Mouse (Mus musculus) gastrocnemius, adult 2 months (tissue): ENCODE results near the gene Man1c1. TPM values are rescaled to one million over a fixed set of nuclear protein-coding genes. Genes with fewer than 3 reads are reported as not detected.

Source experiments
- DNase-seq: peaks from one replicate; pipeline ENCODE4 v3.0.0; 2022
- H3K27ac ChIP-seq: fragments of 200-600 bp; 2 replicates; pipeline ENCODE4 v1.8.1; 2022; ENCODE audit warnings: mild to moderate bottlenecking
- H3K4me3 ChIP-seq: fragments of 200-600 bp; 2 replicates; pipeline ENCODE4 v1.8.1; 2022; ENCODE audit warnings: mild to moderate bottlenecking, moderate library complexity
- CTCF ChIP-seq: fragments of 200-600 bp; IDR thresholded peaks from 2 replicates; pipeline ENCODE4 v1.8.1; 2022; ENCODE audit warnings: antibody characterized with exemption, mild to moderate bottlenecking, moderate library complexity
- intact Hi-C: fragments of 180-260 bp; cut with DNase I; formaldehyde crosslinking; loops from one replicate; pipeline ENCODE4 v1.15.1; 2025
- total RNA-seq, 2 experiments: library from RNA; stranded (reverse); gene quantifications; 2 replicates each; pipeline ENCODE4 v1.2.3; 2021

Gene Man1c1
- total RNA-seq, 2 experiments from 2014 or later, result 2.9 to 4.2 TPM

DNA sequence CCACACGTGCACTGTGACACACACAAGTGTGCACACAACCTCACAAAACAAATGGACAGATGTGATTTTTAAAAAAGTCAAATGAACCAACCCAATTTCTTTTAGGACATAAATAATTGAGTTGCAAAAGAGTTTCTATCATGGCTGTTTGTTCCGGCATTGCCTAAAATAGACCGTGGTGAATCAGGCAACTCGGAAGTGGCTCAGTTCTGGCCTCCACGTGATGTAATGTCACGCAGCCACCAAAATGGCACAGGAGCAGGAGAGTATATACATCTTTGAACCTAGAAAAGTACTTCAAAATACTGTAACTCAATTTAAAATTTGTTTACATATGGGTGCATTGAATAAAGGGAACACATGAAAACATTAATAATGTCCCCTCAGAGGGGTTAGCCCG, 118.0 kb downstream of the Man1c1 start:
- DNase-seq, result no peak
- TF ChIP-seq CTCF, result no peak
- Histone ChIP-seq H3K27ac (no peak overlapping the region), H3K4me3 (no peak overlapping the region)
- intact Hi-C loops, result loop anchor here (5.0 kb wide), 1 partner anchor 44 kb away; no protein-coding TSS in a partner anchor

- intact Hi-C loops, result no loop called here
- peak; percentile 59 for DNase-seq
- H3K27ac ChIP-seq, result no peak overlapping the region
Observed at GRCm38 (mm10) chr4:134583513-134583912, 120.6 kb downstream of the Man1c1 start.

GRCm38 (mm10) chr4:134581365-134581764, 122.7 kb downstream of the Man1c1 start:
- intact Hi-C loops, result no loop called here

More at GRCm38 (mm10) chr4:134583513-134583912, 120.6 kb downstream of the Man1c1 start:
- peak; percentile 64 for TF ChIP-seq CTCF
- no peak overlapping the region for H3K4me3 ChIP-seq

GRCm38 (mm10) chr4:134580351-134581148, 123.5 kb downstream of the Man1c1 start:
- intact Hi-C loops, result no loop called here
- Histone ChIP-seq H3K4me3 (no peak overlapping the region), H3K27ac (no peak overlapping the region)
- no peak for DNase-seq
- no peak for TF ChIP-seq CTCF

More at GRCm38 (mm10) chr4:134581365-134581764, 122.7 kb downstream of the Man1c1 start:
- no peak for TF ChIP-seq CTCF
- H3K4me3 ChIP-seq, result no peak overlapping the region
- DNase-seq, result no peak
- H3K27ac ChIP-seq, result no peak overlapping the region

GRCm38 (mm10) chr4:134579620-134580019, 124.5 kb downstream of the Man1c1 start:
- H3K27ac ChIP-seq, result no peak overlapping the region
- no peak for DNase-seq
- H3K4me3 ChIP-seq, result no peak overlapping the region
- intact Hi-C loops, result no loop called here
- TF ChIP-seq CTCF, result no peak

DNA sequence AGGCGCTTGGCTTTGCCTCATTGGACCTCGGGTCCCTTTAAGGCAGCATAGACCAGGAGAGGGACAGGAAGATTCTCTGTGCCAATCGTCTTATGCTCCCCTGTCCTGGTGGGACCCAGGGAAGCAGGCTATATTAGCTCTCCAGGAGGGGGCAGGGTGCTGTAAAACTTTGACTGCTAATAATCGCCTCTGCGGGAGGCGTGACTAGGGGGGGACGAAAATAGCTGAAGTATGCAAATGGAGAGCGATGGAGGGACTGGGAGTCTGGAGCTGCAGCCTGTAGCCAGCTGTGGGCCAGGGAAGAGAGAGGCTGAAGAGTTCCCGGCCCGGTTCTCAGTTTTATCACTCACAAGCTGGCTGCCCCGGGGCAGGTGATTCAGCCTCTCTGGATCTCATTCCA, 124.9 kb downstream of the Man1c1 start:
- Histone ChIP-seq H3K27ac (no peak overlapping the region), H3K4me3 (peak overlapping the region; percentile 11; the same call in 1 of the 2 replicates)
- TF ChIP-seq CTCF, result peak; percentile 39; the same call in 1 of the 2 replicates
- no peak for DNase-seq
- intact Hi-C loops, result no loop called here

GRCm38 (mm10) chr4:134578407-134578806, 125.7 kb downstream of the Man1c1 start:
- no peak overlapping the region for H3K4me3 ChIP-seq
- TF ChIP-seq CTCF, result no peak
- no peak for DNase-seq
- no peak overlapping the region for H3K27ac ChIP-seq
- intact Hi-C loops, result no loop called here

GRCm38 (mm10) chr4:134577281-134577680, 126.8 kb downstream of the Man1c1 start:
- no peak for DNase-seq
- no peak overlapping the region for H3K27ac ChIP-seq
- intact Hi-C loops, result no loop called here
- no peak overlapping the region for H3K4me3 ChIP-seq
- no peak for TF ChIP-seq CTCF

- TF ChIP-seq CTCF, result no peak
- intact Hi-C loops, result no loop called here
- Histone ChIP-seq H3K4me3 (no peak overlapping the region), H3K27ac (no peak overlapping the region)
- no peak for DNase-seq
Observed at GRCm38 (mm10) chr4:134575486-134575885, 128.6 kb downstream of the Man1c1 start.

- DNase-seq, result peak; percentile 85
- no peak overlapping the region for H3K4me3 ChIP-seq
- TF ChIP-seq CTCF, result no peak
- intact Hi-C loops, result no loop called here
- H3K27ac ChIP-seq, result peak overlapping the region; percentile 76
Observed at GRCm38 (mm10) chr4:134572449-134573300, 131.4 kb downstream of the Man1c1 start.

DNA sequence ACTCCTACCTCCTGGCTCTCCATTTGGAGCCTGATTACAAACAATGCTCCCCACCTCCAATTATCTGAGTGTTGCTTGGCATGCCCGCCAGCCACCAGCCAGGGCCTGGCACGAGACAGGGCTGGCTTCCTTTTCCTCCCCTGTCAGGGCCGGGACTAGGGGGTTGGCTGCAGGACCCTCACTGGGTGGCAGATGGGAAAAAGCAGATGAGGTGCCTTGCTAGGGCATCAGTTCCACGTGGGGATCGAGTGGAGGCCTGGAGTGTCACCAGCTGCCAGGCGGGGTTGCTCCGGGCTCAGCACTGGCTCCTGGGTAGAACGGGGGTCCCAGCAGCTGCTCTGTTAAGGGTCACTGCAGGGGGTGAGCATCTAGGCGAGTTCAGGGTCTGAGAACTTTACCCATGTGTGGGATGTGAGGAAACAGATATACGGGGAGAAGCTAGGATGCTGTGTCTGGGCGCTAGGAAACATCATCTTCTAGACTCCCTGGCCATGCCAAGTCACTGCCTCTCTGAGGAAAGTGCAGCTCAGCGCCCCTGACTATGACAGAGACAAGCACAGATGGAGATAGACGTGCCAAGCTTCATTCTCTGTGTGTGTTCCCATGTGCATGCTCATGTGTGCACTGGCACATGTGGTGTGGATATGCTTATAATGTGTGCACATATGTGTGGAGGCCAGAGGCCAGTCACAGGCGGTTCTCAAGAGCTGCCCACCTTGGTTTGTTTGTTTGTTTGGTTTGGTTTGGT, 133.2 kb downstream of the Man1c1 start:
- Histone ChIP-seq H3K27ac (no peak overlapping the region), H3K4me3 (no peak overlapping the region)
- no peak for TF ChIP-seq CTCF
- no peak for DNase-seq
- intact Hi-C loops, result no loop called here

DNA sequence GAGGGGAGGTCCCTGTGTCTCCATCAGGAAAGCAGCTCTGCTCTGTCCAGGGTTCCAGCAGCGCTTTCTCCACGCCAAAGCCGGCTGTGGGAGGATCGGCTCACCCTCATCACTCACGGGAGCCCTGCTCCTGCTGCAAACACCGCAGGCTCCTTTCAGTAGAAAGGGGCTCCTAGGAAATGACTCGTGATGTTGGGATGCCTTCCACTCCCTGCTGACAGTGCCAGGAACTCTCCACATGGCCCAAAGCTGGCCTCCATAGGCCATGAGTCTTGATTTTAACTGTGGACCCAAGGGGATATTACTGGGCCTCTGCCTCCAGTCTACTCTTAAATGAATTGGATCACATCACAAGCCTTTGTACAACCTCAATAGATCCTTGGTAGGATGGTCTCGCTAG, 134.3 kb downstream of the Man1c1 start:
- intact Hi-C loops, result no loop called here
- no peak for DNase-seq
- no peak for TF ChIP-seq CTCF
- no peak overlapping the region for H3K27ac ChIP-seq
- no peak overlapping the region for H3K4me3 ChIP-seq
